Mouse (Mus musculus): ENCODE measurements around the gene Tmco3.

Tmco3 gene

DNA sequence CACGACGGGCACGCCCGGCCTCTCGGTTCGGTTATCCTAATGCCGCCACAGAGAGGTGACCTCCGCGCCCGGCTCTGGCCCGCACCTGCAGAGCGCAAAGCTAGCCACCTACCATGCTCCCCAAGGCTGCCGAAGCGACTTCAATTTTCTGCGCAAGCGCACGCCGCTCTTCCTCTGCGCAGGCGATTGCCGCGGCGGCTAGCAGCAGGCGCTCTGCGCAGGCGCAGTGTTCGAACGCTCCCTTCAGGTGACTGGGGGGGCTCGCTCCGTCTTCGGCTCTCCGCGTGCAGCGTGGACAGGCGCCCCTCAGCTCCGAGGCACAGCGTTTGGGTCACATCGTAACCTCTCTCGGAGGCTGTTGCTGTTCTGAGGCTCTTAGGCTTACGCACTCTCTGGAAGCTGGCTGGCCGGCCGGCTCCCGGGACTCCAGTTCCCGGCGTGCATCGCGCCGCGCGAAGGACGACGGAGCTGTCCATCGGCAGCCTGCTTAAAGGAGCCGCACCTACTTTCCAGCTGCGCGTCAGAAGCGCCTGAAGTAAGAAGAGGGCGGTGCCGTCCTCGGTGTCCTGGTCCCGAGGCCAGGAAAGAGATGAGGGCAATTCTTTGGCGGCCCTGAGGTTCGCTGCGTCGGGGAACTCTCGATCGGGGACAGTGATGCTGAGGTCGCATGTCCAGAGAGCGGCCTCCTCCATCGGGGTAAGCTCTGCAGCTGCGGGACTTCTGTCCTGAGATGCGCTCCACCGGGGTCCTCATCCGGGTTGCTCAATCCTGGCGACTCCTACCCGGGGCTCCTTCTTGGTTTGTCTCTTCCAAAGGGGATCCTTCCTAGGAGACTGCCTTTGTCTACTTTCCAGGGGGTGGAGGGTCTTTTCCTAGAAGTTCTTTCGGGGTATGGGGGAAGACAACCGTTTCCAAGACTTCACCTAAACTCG lies at the start of gene Tmco3, which contains the start of gene Dcun1d2:
Gene Tmco3 (plus strand): TSS at position 499 of the 932 bp plus-strand sequence.
Gene Dcun1d2 (minus strand): TSS at position 440 of the 932 bp plus-strand sequence.
- peak; percentile 94 for DNase-seq (ENCODE audit: inconsistent ontology term)

DNA sequence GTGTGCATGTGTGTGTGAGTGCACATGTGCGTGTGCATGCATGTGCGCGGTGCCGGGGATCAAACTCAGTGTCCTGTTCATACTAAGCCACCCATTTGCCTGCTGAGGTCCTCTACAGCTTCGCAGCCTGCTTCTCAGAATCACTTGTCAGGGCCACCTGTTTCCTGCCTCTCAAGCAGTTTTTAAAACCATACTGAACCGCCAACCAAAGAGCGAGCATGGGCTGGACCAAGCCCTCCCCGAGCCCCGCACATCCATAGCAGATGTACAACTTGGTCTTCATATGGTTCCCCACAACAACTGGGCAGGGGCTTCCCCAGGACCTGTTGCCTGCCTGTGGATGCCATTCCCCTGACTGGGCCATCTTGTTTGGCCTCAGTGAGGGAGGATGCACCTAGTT lies 47.9 kb upstream of the Tmco3 start:
- no peak for DNase-seq (ENCODE audit: inconsistent ontology term)

- no peak for DNase-seq (ENCODE audit: inconsistent ontology term)
Measured at GRCm38 (mm10) chr8:13240691-13241090, 47.3 kb upstream of the Tmco3 start.

GRCm38 (mm10) chr8:13242985-13243870 lies 44.8 kb upstream of the Tmco3 start:
- DNase-seq (ENCODE audit: inconsistent ontology term): no peak

GRCm38 (mm10) chr8:13244343-13244880 lies 43.6 kb upstream of the Tmco3 start:
- DNase-seq (ENCODE audit: inconsistent ontology term): no peak

DNA sequence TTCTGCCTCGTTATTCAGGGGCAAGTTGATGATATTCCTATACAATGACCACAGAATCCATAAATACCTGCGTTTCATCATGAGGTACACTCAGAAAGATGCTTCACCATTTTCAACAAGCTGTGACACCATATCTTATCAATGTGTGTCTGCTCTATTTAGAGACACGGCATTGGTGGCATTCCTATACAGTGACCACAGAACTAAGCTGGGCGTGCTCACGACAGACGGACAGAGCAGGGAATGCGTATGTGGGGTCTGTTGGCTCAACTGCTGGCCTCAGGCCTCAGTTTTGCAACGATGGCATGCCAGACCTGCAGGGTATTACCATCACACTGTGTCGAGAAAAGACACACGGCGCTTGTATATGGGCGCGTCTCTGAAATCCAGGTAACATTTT lies 35.2 kb upstream of the Tmco3 start:
- no peak for DNase-seq (ENCODE audit: inconsistent ontology term)

GRCm38 (mm10) chr8:13253413-13253812 lies 34.6 kb upstream of the Tmco3 start:
- no peak for DNase-seq (ENCODE audit: inconsistent ontology term)

- peak; percentile 14 for DNase-seq (ENCODE audit: inconsistent ontology term)
Measured at GRCm38 (mm10) chr8:13254019-13254418, 34.0 kb upstream of the Tmco3 start, which contains the start of gene Adprhl1. TSS of gene Adprhl1 (minus strand) at chr8:13254162.

DNA sequence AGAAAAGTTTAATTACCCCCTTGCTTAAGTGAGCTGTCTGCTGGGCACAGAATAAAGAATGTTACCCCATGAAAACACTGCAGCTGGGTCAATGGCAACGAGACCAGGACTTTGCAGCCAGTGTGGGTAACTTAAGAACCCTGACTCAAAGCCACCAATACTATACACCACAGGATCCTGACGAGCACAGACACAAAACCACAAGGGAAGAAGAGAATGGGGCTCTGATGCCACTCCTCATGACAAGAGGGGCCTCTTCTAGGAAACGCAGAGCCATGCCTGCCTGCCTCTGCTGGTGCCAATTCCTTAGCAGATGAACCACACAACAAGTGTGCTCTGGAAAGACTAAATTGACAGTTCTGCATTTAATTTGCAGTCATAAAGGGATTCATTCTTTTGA lies 24.6 kb upstream of the Tmco3 start:
- DNase-seq (ENCODE audit: inconsistent ontology term): no peak

GRCm38 (mm10) chr8:13267566-13267965 lies 20.4 kb upstream of the Tmco3 start:
- no peak for DNase-seq (ENCODE audit: inconsistent ontology term)

DNA sequence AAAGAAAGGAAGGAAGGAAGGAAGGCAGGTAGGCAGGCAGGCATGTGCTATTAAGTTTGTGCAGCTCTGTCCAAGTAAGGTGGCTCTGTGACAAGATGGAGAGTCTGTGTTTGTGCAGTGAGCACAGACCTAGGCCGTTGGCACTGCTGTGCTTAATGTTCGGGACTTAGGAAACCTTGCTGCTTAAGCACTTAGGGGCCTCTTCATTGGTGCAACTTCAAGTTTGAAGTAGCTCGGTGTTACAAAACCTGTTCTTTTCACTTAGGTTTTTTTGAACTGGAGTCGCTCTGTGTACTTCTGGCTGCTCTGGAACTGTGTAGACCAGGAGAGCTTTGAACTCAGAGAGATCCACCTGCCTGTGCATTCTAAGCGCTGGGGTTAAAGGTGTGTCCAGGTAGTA lies 15.2 kb upstream of the Tmco3 start:
- no peak for DNase-seq (ENCODE audit: inconsistent ontology term)

DNA sequence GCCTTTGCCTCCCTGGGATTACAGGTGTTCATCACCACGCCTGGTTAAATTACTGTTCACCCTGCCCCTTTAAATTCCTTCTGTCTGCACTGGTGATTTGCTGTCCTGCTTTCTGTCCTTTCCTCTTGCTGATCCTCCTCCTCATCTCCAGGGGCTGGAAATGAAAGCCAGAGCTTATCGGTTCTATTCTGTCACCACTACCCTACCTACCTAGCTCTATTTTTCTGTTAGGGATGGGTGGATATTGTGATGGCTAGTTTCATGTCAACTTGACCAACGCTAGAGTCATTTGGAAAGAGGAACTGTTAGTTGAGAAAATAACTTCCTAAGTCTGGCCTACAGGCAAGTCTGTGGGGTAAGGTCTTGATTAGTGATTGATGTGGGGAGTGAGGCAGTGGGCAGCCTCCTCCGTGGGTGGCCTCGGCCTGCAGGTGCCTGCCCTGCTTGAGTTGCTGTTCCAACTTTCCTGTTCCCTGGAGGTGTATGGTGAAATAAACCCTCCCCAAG lies 11.0 kb upstream of the Tmco3 start:
- no peak for DNase-seq (ENCODE audit: inconsistent ontology term)

DNA sequence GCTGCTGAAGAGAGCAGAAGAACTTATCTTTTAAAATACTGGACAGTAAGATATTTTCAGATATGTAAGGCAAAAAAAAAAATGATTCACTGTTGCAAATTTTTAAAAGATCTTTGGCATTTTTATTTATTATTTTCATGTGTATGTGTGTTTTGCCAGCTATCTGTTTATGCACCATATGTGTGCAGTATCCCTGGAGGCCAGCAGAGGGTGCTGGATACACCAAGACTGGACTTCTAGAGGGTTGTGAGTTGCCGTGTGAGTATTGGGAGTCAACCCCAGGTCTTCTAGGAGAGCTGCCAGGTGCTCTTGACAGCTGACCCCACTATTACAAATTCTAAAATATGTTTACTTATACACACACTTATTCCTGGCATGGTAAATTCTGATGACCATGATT lies 4.8 kb upstream of the Tmco3 start:
- no peak for DNase-seq (ENCODE audit: inconsistent ontology term)

- DNase-seq (ENCODE audit: inconsistent ontology term): peak; percentile 97
Measured at GRCm38 (mm10) chr8:13287304-13287691, 692 bp upstream of the Tmco3 start.

- peak; percentile 11 for DNase-seq (ENCODE audit: inconsistent ontology term)
Measured at GRCm38 (mm10) chr8:13288646-13289045, 656 bp downstream of the Tmco3 start.

- DNase-seq (ENCODE audit: inconsistent ontology term): peak; percentile 55
Measured at GRCm38 (mm10) chr8:13292364-13292763, 4.4 kb downstream of the Tmco3 start.

GRCm38 (mm10) chr8:13293677-13294470 lies 5.9 kb downstream of the Tmco3 start:
- DNase-seq (ENCODE audit: inconsistent ontology term): no peak

- DNase-seq (ENCODE audit: inconsistent ontology term): no peak
Measured at GRCm38 (mm10) chr8:13299571-13299970, 11.6 kb downstream of the Tmco3 start.

- no peak for DNase-seq (ENCODE audit: inconsistent ontology term)
Measured at GRCm38 (mm10) chr8:13301036-13301435, 13.0 kb downstream of the Tmco3 start.

DNA sequence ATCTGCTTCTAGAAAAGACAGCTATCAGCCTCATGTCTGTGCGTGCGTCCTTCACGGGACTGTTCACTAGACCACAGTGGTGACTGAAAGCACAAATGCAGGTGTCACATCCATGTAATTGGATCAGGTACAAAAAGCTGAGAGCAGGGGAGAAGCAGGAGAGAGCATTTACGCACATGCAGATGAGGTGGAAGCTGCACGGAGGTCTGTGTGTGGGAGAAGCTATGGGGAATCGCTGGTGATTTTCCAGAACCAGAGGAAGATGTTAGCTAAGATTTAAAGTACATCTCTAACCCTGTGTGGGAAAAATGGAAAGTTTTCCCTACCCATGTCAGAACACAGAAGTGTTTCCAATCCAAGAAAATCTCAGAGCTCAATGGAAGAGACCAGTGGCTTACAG lies 17.5 kb downstream of the Tmco3 start:
- no peak for DNase-seq (ENCODE audit: inconsistent ontology term)

- no peak for DNase-seq (ENCODE audit: inconsistent ontology term)
Measured at GRCm38 (mm10) chr8:13305884-13306283, 17.9 kb downstream of the Tmco3 start.

All from Muller cell, postnatal 12 days (primary cell).